Mouse (Mus musculus): ENCODE measurements around the gene Pitpnc1.

DNA sequence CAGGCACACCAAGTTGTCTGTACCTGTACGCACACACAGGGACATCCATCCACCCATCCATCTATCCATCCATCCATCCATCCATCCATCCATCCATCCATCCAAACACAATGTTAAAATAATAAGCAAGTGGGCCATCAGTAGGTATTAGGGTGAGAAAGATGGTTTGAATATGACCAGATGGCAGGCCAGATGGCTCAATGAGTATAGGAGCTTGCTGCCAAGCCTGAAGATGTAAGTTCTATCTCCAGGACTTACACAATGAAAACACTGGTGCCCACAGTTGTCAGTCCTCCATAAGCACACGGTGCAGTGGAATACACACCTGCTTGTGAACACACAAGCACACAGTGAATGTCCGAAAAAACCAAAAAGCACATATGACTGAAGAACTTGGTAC, 186.9 kb downstream of the Pitpnc1 start:
- no peak for TF ChIP-seq TCF12 (IDR thresholded peaks at IDR 0.05; ENCODE audit: insufficient read depth, poor library complexity, severe bottlenecking)
- TF ChIP-seq MYOD1 (IDR thresholded peaks at IDR 0.05; ENCODE audit: control insufficient read depth in 1 of 3, insufficient read length in 2 of 3, low read depth in 2 of 3): no peak
- TF ChIP-seq POLR2AphosphoS2 (IDR thresholded peaks at IDR 0.05; ENCODE audit: insufficient read length, low read depth): no peak
- TF ChIP-seq E2F4 (IDR thresholded peaks at IDR 0.05; ENCODE audit: insufficient read depth): no peak
- TF ChIP-seq MYOG (IDR thresholded peaks at IDR 0.05; ENCODE audit: control insufficient read depth in 1 of 3, insufficient read depth in 1 of 3, insufficient read length in 2 of 3, low read depth in 2 of 3): no peak
- no peak for TF ChIP-seq POLR2A (IDR thresholded peaks at IDR 0.05; ENCODE audit: insufficient read length, low read depth)
- TF ChIP-seq MAX (IDR thresholded peaks at IDR 0.05; ENCODE audit: low read depth): no peak
- no peak for TF ChIP-seq REST (IDR thresholded peaks at IDR 0.05; ENCODE audit: insufficient read depth, insufficient read length)
- no peak for TF ChIP-seq TCF3 (IDR thresholded peaks at IDR 0.05; ENCODE audit: insufficient read length, low read depth)
- no peak for TF ChIP-seq USF1 (IDR thresholded peaks at IDR 0.05; ENCODE audit: low read depth)
- no peak for TF ChIP-seq CEBPB (IDR thresholded peaks at IDR 0.05; ENCODE audit: insufficient read depth, poor library complexity, severe bottlenecking)
